Mouse (Mus musculus) stomach, postnatal 0 days (tissue): ENCODE results near the gene Smarca2.

Source experiments
- CTCF ChIP-seq: IDR thresholded peaks from 2 replicates; pipeline ENCODE4 v1.5.1; 2016; ENCODE audit warnings: antibody characterized with exemption, low read depth, mild to moderate bottlenecking, moderate library complexity
- EP300 ChIP-seq: optimal IDR thresholded peaks from 2 replicates; pipeline ENCODE3; 2016; ENCODE audit warnings: antibody characterized with exemption

DNA sequence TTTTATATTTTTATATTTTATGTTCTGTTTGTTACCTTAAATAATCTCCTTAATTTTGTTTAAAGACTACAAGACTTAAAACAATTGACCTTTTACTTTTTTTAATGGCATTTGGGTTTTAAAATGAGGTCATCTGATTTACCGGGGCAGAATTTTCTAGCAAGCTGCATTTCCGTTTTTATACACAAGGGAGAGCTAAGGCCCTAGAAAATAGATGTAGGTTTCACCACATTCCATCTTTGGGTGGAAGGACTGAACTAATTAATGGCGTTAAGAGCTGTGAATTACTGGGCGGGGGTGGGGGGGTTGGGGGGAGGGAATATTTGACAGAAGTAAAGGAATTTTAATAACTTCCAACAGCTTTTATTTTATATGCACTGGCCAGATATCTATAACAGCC lies 127.0 kb downstream of the Smarca2 start:
- no peak for TF ChIP-seq EP300
- peak; percentile 77 for TF ChIP-seq CTCF
